Mouse (Mus musculus) gastrocnemius, postnatal 14 days (tissue): ENCODE measurements around the gene Junb. TPM values are rescaled to one million over a fixed set of nuclear protein-coding genes. Genes with fewer than 3 reads are reported as not detected.

Experiments
- DNase-seq: peaks from one replicate; pipeline ENCODE4 v3.0.0; 2021; ENCODE audit warnings: mixed read lengths
- intact Hi-C: fragments of 180-260 bp; cut with DNase I; formaldehyde crosslinking; loops from one replicate; pipeline ENCODE4 v1.15.1; 2025; ENCODE audit warnings: low total_unique reads
- long read RNA-seq, 2 experiments: library from polyadenylated mRNA; stranded (forward); transcript quantifications; one replicate each; pipeline ENCODE4 v2.0.0; 2021
- total RNA-seq, 2 experiments: library from RNA; stranded (reverse); gene quantifications; 2 replicates each; pipeline ENCODE4 v1.2.3; 2021

The Junb gene
- total RNA-seq, result 1 to 10 TPM; 6.2 to 6.3 TPM
- long read RNA-seq, experiment 1, transcript Junb-201 (1 exons, 1,809 nt), result major isoform, 16 of 16 reads
- long read RNA-seq, experiment 1, partial matches to known transcripts, result 0 of 16 reads
- long read RNA-seq, experiment 1, other reads (novel, unspliced or antisense), result 0 of 16 reads
- long read RNA-seq, experiment 2, transcript Junb-201 (1 exons, 1,809 nt), result major isoform, 16 of 16 reads
- long read RNA-seq, experiment 2, partial matches to known transcripts, result 0 of 16 reads
- long read RNA-seq, experiment 2, other reads (novel, unspliced or antisense), result 0 of 16 reads

- peak; percentile 94 for DNase-seq
- intact Hi-C loops, result no loop called here
Observed at GRCm38 (mm10) chr8:84978248-84978940, at the start of gene Junb. Gene Junb, minus strand, starts transcription at chr8:84978718.

- intact Hi-C loops, result no loop called here
- no peak for DNase-seq
Observed at GRCm38 (mm10) chr8:85027922-85028321, 49.4 kb upstream of the Junb start.

- intact Hi-C loops, result no loop called here
- DNase-seq, result no peak
Observed at GRCm38 (mm10) chr8:85027516-85027855, 49.0 kb upstream of the Junb start.

DNA sequence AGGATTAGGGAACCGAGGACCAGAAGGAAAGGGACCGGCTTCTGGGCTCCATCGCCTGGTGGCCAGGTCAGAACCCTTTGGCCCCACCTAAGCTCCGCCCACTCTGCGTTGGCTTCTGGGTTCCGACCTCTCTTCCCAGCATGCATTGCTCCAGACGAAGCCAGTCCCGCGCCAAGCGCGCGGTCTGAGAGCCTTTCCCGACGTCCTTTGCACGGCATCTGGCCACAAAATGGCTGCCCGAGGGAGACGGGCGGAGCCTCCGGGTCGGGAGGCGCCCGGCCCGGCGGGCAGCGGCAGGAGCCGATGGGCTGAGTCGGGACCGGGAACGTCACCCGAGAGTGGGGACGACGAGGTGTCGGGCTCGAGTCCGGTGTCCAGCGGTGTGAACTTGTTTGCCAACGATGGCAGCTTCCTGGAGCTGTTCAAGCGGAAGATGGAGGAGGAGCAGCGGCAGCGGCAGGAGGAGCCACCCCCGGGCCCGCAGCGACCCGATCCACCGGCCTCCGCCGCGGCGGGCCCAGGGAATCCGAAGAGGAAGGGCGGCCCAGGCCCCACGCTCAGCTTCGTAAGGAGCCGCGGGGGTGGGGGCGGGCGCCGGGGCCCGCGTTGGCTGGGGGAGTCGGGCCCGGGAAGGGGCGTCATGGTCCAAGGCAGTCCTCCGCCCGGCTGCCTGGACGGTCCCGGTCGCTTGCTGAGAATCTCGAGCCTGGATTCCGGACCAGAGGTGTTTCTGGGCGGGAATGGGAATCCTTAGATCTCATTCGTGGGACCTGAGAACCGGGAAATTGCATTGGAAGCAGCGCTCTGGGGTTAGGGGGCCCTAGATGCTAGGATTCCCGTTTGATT, 48.4 kb upstream of the Junb start, which contains the start of gene Trir:
Gene Trir, plus strand, starts transcription at position 154 of the 846 bp plus-strand sequence.
- intact Hi-C loops, result no loop called here
- peak; percentile 98 for DNase-seq

- peak; percentile 81 for DNase-seq
- intact Hi-C loops, result no loop called here
Observed at GRCm38 (mm10) chr8:85025098-85025932, 46.8 kb upstream of the Junb start, which contains the start of gene Asna1. Gene Asna1, minus strand, starts transcription at chr8:85025281.

- no peak for DNase-seq
- intact Hi-C loops, result no loop called here
Observed at GRCm38 (mm10) chr8:85023846-85024245, 45.3 kb upstream of the Junb start.

- intact Hi-C loops, result no loop called here
- no peak for DNase-seq
Observed at GRCm38 (mm10) chr8:85021514-85022055, 43.1 kb upstream of the Junb start.

- no peak for DNase-seq
- intact Hi-C loops, result no loop called here
Observed at GRCm38 (mm10) chr8:85017209-85017608, 38.7 kb upstream of the Junb start.

- DNase-seq, result no peak
- intact Hi-C loops, result no loop called here
Observed at GRCm38 (mm10) chr8:85016724-85017123, 38.2 kb upstream of the Junb start.

- intact Hi-C loops, result no loop called here
- DNase-seq, result no peak
Observed at GRCm38 (mm10) chr8:85014431-85014830, 35.9 kb upstream of the Junb start, which contains the start of gene Best2. Gene Best2, minus strand, starts transcription at chr8:85014531.

DNA sequence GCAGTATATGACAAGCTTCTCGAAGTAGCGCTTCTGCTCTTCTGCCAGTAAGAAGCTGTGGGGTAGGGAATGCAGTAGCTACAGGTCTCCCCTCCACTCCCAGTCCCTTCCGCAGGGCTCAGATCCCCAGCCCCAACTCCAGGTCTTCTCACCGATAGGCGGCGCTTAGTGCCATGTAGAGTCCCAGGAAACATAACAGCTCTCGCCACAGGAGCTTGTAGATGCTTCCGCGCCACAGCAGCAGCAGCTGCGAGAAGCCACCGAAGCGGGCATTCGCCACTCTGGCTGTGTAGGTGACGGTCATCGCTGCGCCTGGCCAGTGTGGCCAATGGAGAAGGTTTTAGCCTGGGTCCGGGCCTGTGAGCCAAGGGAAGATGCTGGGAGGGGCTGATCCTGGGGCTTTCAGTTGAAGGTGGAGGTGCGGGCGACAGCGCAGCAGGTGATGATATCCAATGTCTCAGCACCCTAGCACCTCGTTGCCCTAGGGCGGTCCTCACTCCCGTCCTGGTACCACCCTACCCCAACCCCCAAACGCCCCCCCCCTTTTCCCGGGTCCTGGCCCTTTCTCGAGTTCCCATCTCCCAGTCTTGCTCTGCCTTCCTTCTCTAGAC, 34.8 kb upstream of the Junb start:
- intact Hi-C loops, result no loop called here
- peak; percentile 63 for DNase-seq

DNA sequence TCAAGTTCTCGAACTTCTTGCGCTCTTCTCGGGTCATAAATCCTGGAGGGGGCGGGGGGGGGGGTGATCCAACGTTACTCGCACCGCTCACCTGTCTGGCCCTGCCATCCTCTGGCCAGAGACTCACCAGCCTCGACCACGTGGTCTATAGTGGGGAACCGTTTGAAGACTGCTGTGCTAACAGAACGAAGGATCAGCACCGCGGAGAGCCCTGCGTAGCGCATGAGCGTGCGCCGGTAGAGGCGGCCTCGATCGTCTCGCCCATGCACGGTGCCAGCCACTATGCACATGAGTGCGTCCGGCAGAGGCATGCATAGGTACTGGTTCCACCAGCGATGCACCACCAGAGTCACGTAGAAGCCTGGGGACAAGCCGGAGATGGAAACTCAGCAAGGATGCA, 32.7 kb upstream of the Junb start:
- no peak for DNase-seq
- intact Hi-C loops, result no loop called here

- DNase-seq, result peak; percentile 52
- intact Hi-C loops, result no loop called here
Observed at GRCm38 (mm10) chr8:85007686-85008085, 29.2 kb upstream of the Junb start.

DNA sequence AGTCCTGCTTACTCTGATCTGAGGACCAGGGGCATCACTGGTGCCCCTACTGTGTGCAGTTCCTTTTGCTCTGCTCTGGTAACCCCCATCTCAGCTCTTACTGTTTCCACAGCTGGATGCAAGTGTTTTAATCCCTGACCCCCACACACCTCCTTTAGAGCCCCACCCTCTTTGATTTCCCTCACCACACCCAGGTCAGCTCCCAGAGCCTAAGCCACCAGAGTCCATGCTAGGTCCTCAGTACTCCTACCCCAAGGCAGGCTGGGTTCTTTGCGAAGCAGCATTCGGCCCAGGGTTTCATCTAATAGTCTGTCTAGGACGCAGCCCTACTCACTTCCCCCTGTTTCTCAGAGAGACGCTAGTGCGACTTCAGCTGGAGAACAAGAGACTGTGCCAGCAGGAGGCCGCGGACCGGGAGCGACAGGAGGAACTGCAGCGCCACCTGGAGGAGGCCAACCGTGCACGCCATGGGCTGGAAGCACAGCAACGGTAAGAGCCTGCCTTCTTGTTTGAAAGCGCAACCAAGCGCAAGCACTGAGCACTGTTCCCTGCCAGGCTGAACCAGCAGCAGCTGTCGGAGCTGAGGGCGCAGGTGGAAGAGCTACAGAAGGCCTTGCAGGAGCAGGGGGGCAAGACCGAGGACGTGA, 19.3 kb upstream of the Junb start:
- intact Hi-C loops, result loop anchor here (5.0 kb wide), 1 partner anchor 70 kb away; no protein-coding TSS in a partner anchor
- DNase-seq, result peak; percentile 92

GRCm38 (mm10) chr8:84996978-84997377, 18.5 kb upstream of the Junb start:
- no peak for DNase-seq
- intact Hi-C loops, result loop anchor here (5.0 kb wide), 1 partner anchor 70 kb away; no protein-coding TSS in a partner anchor

DNA sequence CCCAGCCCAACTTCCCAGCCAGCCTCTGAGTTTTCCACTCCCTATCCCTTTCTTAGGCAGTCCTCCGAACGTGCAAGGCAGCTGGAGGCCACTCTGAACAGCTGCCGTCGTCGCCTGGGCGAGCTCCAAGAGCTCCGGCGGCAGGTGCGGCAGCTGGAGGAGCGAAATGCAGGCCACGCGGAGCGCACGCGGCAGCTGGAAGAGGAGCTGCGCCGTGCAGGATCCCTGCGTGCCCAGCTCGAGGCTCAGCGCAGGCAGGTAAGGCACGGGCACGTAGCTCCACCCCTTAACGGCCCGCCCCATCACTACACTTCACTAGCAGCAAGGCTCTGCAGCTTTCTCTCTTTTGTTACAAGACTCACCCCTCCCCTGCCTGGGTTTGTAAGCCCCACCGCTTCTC, 17.2 kb upstream of the Junb start:
- intact Hi-C loops, result loop anchor here (5.0 kb wide), 1 partner anchor 68 kb away; no protein-coding TSS in a partner anchor
- DNase-seq, result peak; percentile 56

DNA sequence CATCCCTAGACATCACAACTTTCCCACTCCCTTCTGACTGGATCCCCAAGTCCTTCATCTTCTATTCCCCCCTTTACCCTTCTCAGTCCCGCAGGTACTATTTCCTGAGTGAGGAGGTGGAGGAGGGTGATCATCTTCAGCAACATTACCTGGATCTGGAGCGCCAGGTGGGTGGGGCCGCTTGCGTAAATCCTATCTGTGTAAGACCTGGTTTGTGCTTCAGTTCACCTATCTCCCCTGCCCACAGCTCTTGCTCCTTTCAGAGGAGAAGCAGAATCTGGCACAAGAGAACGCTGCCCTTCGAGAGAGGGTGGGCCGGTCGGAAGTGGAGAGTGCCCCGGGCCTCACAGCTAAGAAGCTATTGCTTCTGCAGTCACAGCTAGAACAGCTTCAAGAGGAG, 15.9 kb upstream of the Junb start:
- no peak for DNase-seq
- intact Hi-C loops, result no loop called here

- intact Hi-C loops, result no loop called here
Observed at GRCm38 (mm10) chr8:84990836-84991235, 12.3 kb upstream of the Junb start.

More at GRCm38 (mm10) chr8:84990836-84991235, 12.3 kb upstream of the Junb start:
- peak; percentile 40 for DNase-seq
